Mouse (Mus musculus): ENCODE measurements around the gene Gcm2.

Gcm2 gene

GRCm38 (mm10) chr13:41079859-41080258, 31.0 kb downstream of the Gcm2 start:
- in situ Hi-C loops (cut with MboI) = no loop called here

GRCm38 (mm10) chr13:41079421-41079780, 31.4 kb downstream of the Gcm2 start, which contains the start of gene Mak:
Gene Mak (minus strand): TSS chr13:41079706.
- in situ Hi-C loops (cut with MboI) = no loop called here

- in situ Hi-C loops (cut with MboI) = no loop called here
Observed at GRCm38 (mm10) chr13:41078690-41079420, 32.0 kb downstream of the Gcm2 start.

- in situ Hi-C loops (cut with MboI) = no loop called here
Observed at GRCm38 (mm10) chr13:41077921-41078320, 32.9 kb downstream of the Gcm2 start.

- in situ Hi-C loops (cut with MboI) = no loop called here
Observed at GRCm38 (mm10) chr13:41073819-41074218, 37.0 kb downstream of the Gcm2 start.

- in situ Hi-C loops (cut with MboI) = no loop called here
Observed at GRCm38 (mm10) chr13:41071617-41072016, 39.2 kb downstream of the Gcm2 start.

- in situ Hi-C loops (cut with MboI) = no loop called here
Observed at GRCm38 (mm10) chr13:41067618-41068017, 43.2 kb downstream of the Gcm2 start.

GRCm38 (mm10) chr13:41051965-41052364, 58.9 kb downstream of the Gcm2 start:
- in situ Hi-C loops (cut with MboI) = no loop called here

Measured in mature B cell (primary cell).